Mouse (Mus musculus) heart, embryonic 16.5 days (tissue): ENCODE data around the gene Axdnd1. TPM values are rescaled to one million over a fixed set of nuclear protein-coding genes. Genes with fewer than 3 reads are reported as not detected.
"Not testable (repeated sequence)": the region's sequence is repeated elsewhere in the genome, so short reads cannot be mapped to it uniquely, and the experiment has no call there.

Experiments used
- ATAC-seq: fragments of 200-750 bp; cut with Nextera tagmentation; replicated peaks from 2 replicates; pipeline ENCODE4 v1.8.0; 2017; ENCODE audit warnings: moderate number of reproducible peaks; ENCODE audit not compliant: insufficient read depth, low FRiP score; ENCODE audit errors: extremely low read depth
- H3K27ac ChIP-seq: fragments of 300-500 bp; sonication (generic); 2 replicates; pipeline ENCODE4 v1.5.1; 2014; ENCODE audit warnings: mild to moderate bottlenecking, low read length, control low read depth, moderate library complexity
- H3K27me3 ChIP-seq: fragments of 300-500 bp; sonication (generic); 2 replicates; pipeline ENCODE4 v1.6.1; 2014; ENCODE audit warnings: low read length, mixed read lengths; ENCODE audit not compliant: control insufficient read depth, insufficient read depth
- H3K36me3 ChIP-seq: fragments of 300-500 bp; sonication (generic); 2 replicates; pipeline ENCODE4 v1.6.1; 2014; ENCODE audit not compliant: control insufficient read depth, insufficient read depth
- H3K4me1 ChIP-seq: fragments of 300-500 bp; sonication (generic); 2 replicates; pipeline ENCODE4 v1.6.1; 2014; ENCODE audit warnings: low read length, mixed read lengths; ENCODE audit not compliant: control insufficient read depth, insufficient read depth
- H3K4me2 ChIP-seq: fragments of 300-500 bp; sonication (generic); 2 replicates; pipeline ENCODE4 v1.6.1; 2014; ENCODE audit warnings: low read depth, mild to moderate bottlenecking, control low read depth, low read length
- H3K4me3 ChIP-seq: fragments of 300-500 bp; sonication (generic); 2 replicates; pipeline ENCODE4 v1.5.1; 2014; ENCODE audit warnings: mild to moderate bottlenecking, control low read depth, low read length
- H3K9ac ChIP-seq: fragments of 300-500 bp; sonication (generic); 2 replicates; pipeline ENCODE4 v1.6.1; 2014; ENCODE audit warnings: low read length, control low read depth
- H3K9me3 ChIP-seq: fragments of 300-500 bp; sonication (generic); replicated peaks from 2 replicates; pipeline ENCODE4 v1.6.1; 2016; ENCODE audit warnings: low read length; ENCODE audit not compliant: control insufficient read depth
- WGBS: fragments of 180-500 bp; shearing (Covaris S2); extraction: QIAGEN DNeasy Blood & Tissue Kit; methylation state at CpG from one replicate; pipeline ENCODE4 v1.1.7; 2014; 5-methylcytosine and 5-hydroxymethylcytosine counted together
- polyA plus RNA-seq: library from polyadenylated mRNA; unstranded; fragments of >200 nt; fragmentation: Nextera tagmentation; extraction: Ambion mirVana; gene quantifications from 2 replicates; pipeline ENCODE4 v1.2.1, GENCODE M21; 2015

Axdnd1 gene
- polyA plus RNA-seq, 1 experiment from 2014 or later: 0.32 TPM

- H3K27me3 ChIP-seq: no peaks in the 10 kb centered on the region
- no peaks in the 10 kb centered on the region for H3K36me3 ChIP-seq
- no peak for ATAC-seq
- H3K9me3 ChIP-seq: no peaks in the 10 kb centered on the region
- whole genome bisulfite sequencing: 85% methylated on average over 3 of the region's 3 CpGs
- H3K9ac ChIP-seq: no peak overlapping the region
- H3K4me3 ChIP-seq: no peak overlapping the region
- no peak overlapping the region for H3K27ac ChIP-seq
- H3K4me1 ChIP-seq: 0 out of 2 replicates have a peak, but pooled peaks cover 2% of the 10 kb centered on the region
- no peak overlapping the region for H3K4me2 ChIP-seq
These were observed 3.1 kb upstream of the Axdnd1 start for GRCm38 (mm10) chr1:156424054-156424453.

GRCm38 (mm10) chr1:156423493-156423892 is 2.5 kb upstream of the Axdnd1 start:
- H3K4me1 ChIP-seq: 0 out of 2 replicates have a peak, but pooled peaks cover 2% of the 10 kb centered on the region
- ATAC-seq: no peak
- no peaks in the 10 kb centered on the region for H3K27me3 ChIP-seq
- WGBS: 80% methylated on average over 6 of the region's 6 CpGs
- no peak overlapping the region for H3K27ac ChIP-seq
- H3K4me3 ChIP-seq: no peak overlapping the region
- no peak overlapping the region for H3K4me2 ChIP-seq
- no peak overlapping the region for H3K9ac ChIP-seq
- H3K36me3 ChIP-seq: no peaks in the 10 kb centered on the region
- H3K9me3 ChIP-seq: no peaks in the 10 kb centered on the region

- Histone ChIP-seq H3K36me3 (no peaks in the 10 kb centered on the region), H3K4me3 (no peak overlapping the region), H3K27me3 (no peaks in the 10 kb centered on the region), H3K4me1 (0 out of 2 replicates have a peak, but pooled peaks cover 2% of the 10 kb centered on the region), H3K9me3 (no peaks in the 10 kb centered on the region), H3K27ac (no peak overlapping the region), H3K9ac (no peak overlapping the region), H3K4me2 (no peak overlapping the region)
- no peak for ATAC-seq
- WGBS: 70% methylated on average over 6 of the region's 6 CpGs
These were observed 1.9 kb upstream of the Axdnd1 start for GRCm38 (mm10) chr1:156422856-156423255.

- no peaks in the 10 kb centered on the region for H3K36me3 ChIP-seq
- no peak overlapping the region for H3K4me2 ChIP-seq
- H3K9me3 ChIP-seq: no peaks in the 10 kb centered on the region
- no peaks in the 10 kb centered on the region for H3K27me3 ChIP-seq
- H3K27ac ChIP-seq: no peak overlapping the region
- no peak for ATAC-seq
- H3K4me1 ChIP-seq: 0 out of 2 replicates have a peak, but pooled peaks cover 2% of the 10 kb centered on the region
- no peak overlapping the region for H3K4me3 ChIP-seq
- no peak overlapping the region for H3K9ac ChIP-seq
- WGBS: 55% methylated on average over 4 of the region's 4 CpGs
These were observed 2.8 kb downstream of the Axdnd1 start for GRCm38 (mm10) chr1:156418170-156418569.

- no peak overlapping the region for H3K4me3 ChIP-seq
- WGBS: 55% methylated on average over 4 of the region's 4 CpGs
- H3K27me3 ChIP-seq: no peaks in the 10 kb centered on the region
- peak; percentile 49; the same call in 1 of the 2 replicates for ATAC-seq
- H3K4me1 ChIP-seq: no peaks in the 10 kb centered on the region
- no peaks in the 10 kb centered on the region for H3K9me3 ChIP-seq
- no peaks in the 10 kb centered on the region for H3K36me3 ChIP-seq
- peak overlapping the region; percentile 53 for H3K27ac ChIP-seq
- no peak overlapping the region for H3K4me2 ChIP-seq
- no peak overlapping the region for H3K9ac ChIP-seq
These were observed 12.4 kb downstream of the Axdnd1 start for GRCm38 (mm10) chr1:156408521-156408920.

- no peaks in the 10 kb centered on the region for H3K36me3 ChIP-seq
- peak; percentile 41 for ATAC-seq
- no peaks in the 10 kb centered on the region for H3K27me3 ChIP-seq
- no peak overlapping the region for H3K4me2 ChIP-seq
- H3K4me3 ChIP-seq: no peak overlapping the region
- 43% methylated on average over 3 of the region's 3 CpGs for WGBS
- no peaks in the 10 kb centered on the region for H3K9me3 ChIP-seq
- H3K27ac ChIP-seq: peak overlapping the region; percentile 53
- H3K4me1 ChIP-seq: no peaks in the 10 kb centered on the region
- no peak overlapping the region for H3K9ac ChIP-seq
These were observed 13.0 kb downstream of the Axdnd1 start for GRCm38 (mm10) chr1:156408004-156408403.

- Histone ChIP-seq H3K36me3 (no peaks in the 10 kb centered on the region), H3K27ac (no peak overlapping the region), H3K9me3 (peaks cover 2% of the 10 kb centered on the region; the same call in 1 of the 2 replicates), H3K4me1 (no peaks in the 10 kb centered on the region), H3K4me3 (no peak overlapping the region), H3K9ac (no peak overlapping the region), H3K27me3 (no peaks in the 10 kb centered on the region), H3K4me2 (no peak overlapping the region)
- no peak for ATAC-seq
- 52% methylated on average over 10 of the region's 10 CpGs for WGBS
These were observed 17.7 kb downstream of the Axdnd1 start for GRCm38 (mm10) chr1:156403251-156403650.

GRCm38 (mm10) chr1:156402491-156402890 is 18.5 kb downstream of the Axdnd1 start:
- Histone ChIP-seq H3K36me3 (no peaks in the 10 kb centered on the region), H3K27ac (no peak overlapping the region), H3K9ac (no peak overlapping the region), H3K4me3 (no peak overlapping the region), H3K4me1 (no peaks in the 10 kb centered on the region), H3K9me3 (peaks cover 2% of the 10 kb centered on the region; the same call in 1 of the 2 replicates), H3K27me3 (no peaks in the 10 kb centered on the region), H3K4me2 (no peak overlapping the region)
- 56% methylated on average over 2 of the region's 2 CpGs for WGBS
- no peak for ATAC-seq

- WGBS: 78% methylated on average over 3 of the region's 3 CpGs
- H3K9me3 ChIP-seq: not testable (repeated sequence)
These were observed 20.8 kb downstream of the Axdnd1 start for GRCm38 (mm10) chr1:156400159-156400558.

More at GRCm38 (mm10) chr1:156400159-156400558, 20.8 kb downstream of the Axdnd1 start:
- not testable (repeated sequence) for H3K36me3 ChIP-seq, H3K27me3 ChIP-seq, ATAC-seq, H3K9ac ChIP-seq, H3K4me3 ChIP-seq, H3K4me1 ChIP-seq, H3K4me2 ChIP-seq, H3K27ac ChIP-seq
